ENCODE assay signal across 8 mouse cellular contexts in the genomic region with DNA sequence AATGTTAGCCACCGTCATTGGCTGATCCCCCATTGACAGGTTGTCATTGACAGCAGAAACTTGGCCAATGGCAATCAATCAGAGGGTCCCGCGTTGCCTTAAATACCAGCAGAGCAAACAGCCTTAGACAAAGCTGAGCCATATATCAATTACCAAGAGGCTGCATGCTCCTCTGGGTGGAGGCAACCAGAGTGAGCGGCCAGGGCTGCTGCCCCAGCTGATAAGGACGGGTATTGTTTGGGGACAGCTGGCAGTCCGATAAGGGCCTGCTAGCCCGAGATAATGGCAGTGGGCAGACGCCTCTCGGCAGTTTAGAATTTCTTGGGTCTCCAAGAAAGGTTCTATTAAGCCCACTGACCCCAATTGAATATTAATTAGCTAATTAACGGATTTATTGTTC. TPM values are rescaled to one million over a fixed set of nuclear protein-coding genes. Genes with fewer than 3 reads are reported as not detected.
DNase-seq lines count a peak whose midpoint lies in the region; ATAC-seq and TF ChIP-seq lines count a peak whose summit lies in the region.

No protein-coding gene starts in this region.

- no peak for TF ChIP-seq CTCF in G1E (IDR thresholded peaks at IDR 0.05; ENCODE audit: low read depth, low read length)

- H3K4me1 ChIP-seq in G1E (ENCODE audit: insufficient read depth, low read depth, low read length): peaks cover 70% of the 10 kb centered on the region
- peaks cover 14% of the 10 kb centered on the region for H3K4me1 ChIP-seq in hindbrain, embryonic 10.5 days (replicated peaks)
- H3K4me1 ChIP-seq in midbrain, embryonic 10.5 days: peaks cover 21% of the 10 kb centered on the region

- peak; percentile 90 for ATAC-seq in G1E (ENCODE audit: extremely low read depth, insufficient number of reproducible peaks, low FRiP score, poor library complexity, severe bottlenecking)

- H3K9me3 ChIP-seq in G1E (replicated peaks): no peaks in the 10 kb centered on the region
- H3K9me3 ChIP-seq in hindbrain, embryonic 10.5 days: no peaks in the 10 kb centered on the region
- no peaks in the 10 kb centered on the region for H3K9me3 ChIP-seq in midbrain, embryonic 10.5 days (replicated peaks)

- WGBS in hindbrain, embryonic 10.5 days: 40% methylated on average over 10 of the region's 10 CpGs
- 46% methylated on average over 10 of the region's 10 CpGs for WGBS in midbrain, embryonic 10.5 days

- H3K27me3 ChIP-seq in G1E (ENCODE audit: insufficient read depth, low read length): no peaks in the 10 kb centered on the region
- no peaks in the 10 kb centered on the region for H3K27me3 ChIP-seq in hindbrain, embryonic 10.5 days (ENCODE audit: insufficient read depth, poor library complexity, severe bottlenecking)
- no peaks in the 10 kb centered on the region for H3K27me3 ChIP-seq in midbrain, embryonic 10.5 days (ENCODE audit: low read depth, poor library complexity, severe bottlenecking)

- peak overlapping the region; percentile 83 for H3K27ac ChIP-seq in hindbrain, embryonic 10.5 days
- H3K27ac ChIP-seq in midbrain, embryonic 10.5 days (replicated peaks): peak overlapping the region; percentile 74

- no peaks in the 10 kb centered on the region for H3K36me3 ChIP-seq in G1E (replicated peaks)
- H3K36me3 ChIP-seq in hindbrain, embryonic 10.5 days: no peaks in the 10 kb centered on the region
- H3K36me3 ChIP-seq in midbrain, embryonic 10.5 days: no peaks in the 10 kb centered on the region

- DNase-seq in G1E (ENCODE audit: low spot score) (peak; percentile 84), adipocyte (ENCODE audit: low spot score) (no peak)
- peak; percentile 93 for DNase-seq in c-Kit-positive CD71-positive TER-119-positive erythroid progenitor cells, embryonic 14.5 days (ENCODE audit: low spot score)
- peak; percentile 55 for DNase-seq in hindbrain, embryonic 10.5 days (ENCODE audit: low spot score)
- DNase-seq in midbrain, embryonic 10.5 days (ENCODE audit: low spot score): peak; percentile 44
- no peak for DNase-seq in urinary bladder, adult 18-20 months (ENCODE audit: low spot score in 2 of 2)
- DNase-seq in adrenal gland, postnatal 10 days: no peak
- no peak for DNase-seq in cerebellum, adult 11 months

- H3K4me3 ChIP-seq in G1E (ENCODE audit: low read depth, low read length): no peak overlapping the region; the same call in 1 of the 2 replicates
- H3K4me3 ChIP-seq in hindbrain, embryonic 10.5 days: no peak overlapping the region
- no peak overlapping the region for H3K4me3 ChIP-seq in midbrain, embryonic 10.5 days

RNA-seq across cellular contexts. Expression of a gene that starts 31.8 kb away (rescaled TPM):
- 0.68 TPM in 1 of 2 replicates, not detected in the other for total RNA-seq in G1E (2014; fragmentation: Nextera tagmentation)
- total RNA-seq in G1E (2017): 0.06 and 0.27 TPM in 2 replicates
- polyA plus RNA-seq in G1E (2012): not detected in 2 replicates
- polyA plus RNA-seq in hindbrain, embryonic 10.5 days (2016; fragmentation: Nextera tagmentation; extraction: Ambion mirVana): 17.3 and 17.6 TPM in 2 replicates
- polyA plus RNA-seq in midbrain, embryonic 10.5 days (2016; fragmentation: Nextera tagmentation; extraction: Ambion mirVana): 19.8 and 23.4 TPM in 2 replicates
- total RNA-seq in adrenal gland, postnatal 10 days (2021): 10 to 100 TPM; 15.2 to 15.4 TPM

Comparison
In these comparisons a context has a peak if more than half of its experiments do, and no peak if none do; other contexts are left out.
1. DNase-seq: peak in G1E (single experiment), c-Kit-positive CD71-positive TER-119-positive erythroid progenitor cells, embryonic 14.5 days (single experiment), hindbrain, embryonic 10.5 days (single experiment) and midbrain, embryonic 10.5 days (single experiment); none in urinary bladder, adult 18-20 months (0 of 2), adrenal gland, postnatal 10 days (single experiment), cerebellum, adult 11 months (single experiment) and adipocyte (single experiment).
2. RNA of a gene that starts 31.8 kb away (polyA plus RNA-seq): 19.8 to 23.4 TPM in midbrain, embryonic 10.5 days and 17.3 to 17.6 TPM in hindbrain, embryonic 10.5 days; not detected in G1E; every median in the first group is over 10 times any median in the second.